Mouse (Mus musculus): ENCODE measurements around the gene Olfr508.

GRCm38 (mm10) chr7:108671058-108671457 lies 41.3 kb downstream of the Olfr508 start:
- TF ChIP-seq MYC (IDR thresholded peaks at IDR 0.05; ENCODE audit: low read depth, low read length) (no peak), BHLHE40 (IDR thresholded peaks at IDR 0.05; ENCODE audit: borderline replicate concordance, low read depth, low read length) (no peak), POLR2A (IDR thresholded peaks at IDR 0.05; ENCODE audit: control insufficient read depth in 1 of 2, insufficient read depth in 1 of 2, low read depth in 1 of 2, low read length in 2 of 2, poor library complexity in 1 of 2) (no peak), TCF12 (IDR thresholded peaks at IDR 0.05; ENCODE audit: low read depth, low read length) (no peak), GATA1 (IDR thresholded peaks at IDR 0.05; ENCODE audit: low read depth, low read length) (no peak), SMC3 (IDR thresholded peaks at IDR 0.05; ENCODE audit: low read depth, low read length) (no peak), GABPA (IDR thresholded peaks at IDR 0.05; ENCODE audit: low read depth, low read length) (no peak), CTCF (IDR thresholded peaks at IDR 0.05 in 2 of 3, conservative IDR thresholded peaks at IDR 0.05 in 1 of 3; ENCODE audit: control insufficient read depth in 1 of 3, insufficient read depth in 1 of 3, low read depth in 2 of 3, low read length in 3 of 3, poor library complexity in 1 of 3, severe bottlenecking in 1 of 3) (no peak), HCFC1 (IDR thresholded peaks at IDR 0.05; ENCODE audit: low read depth, low read length) (no peak), POLR2AphosphoS2 (IDR thresholded peaks at IDR 0.05; ENCODE audit: low read length) (no peak), EP300 (IDR thresholded peaks at IDR 0.05; ENCODE audit: low read depth in 1 of 2, low read length in 2 of 2) (no peak), ETS1 (IDR thresholded peaks at IDR 0.05; ENCODE audit: low read depth, low read length) (no peak)
